Mouse (Mus musculus) forebrain, embryonic 10.5 days (tissue): ENCODE measurements at regions not wholly inside any gene's neighbourhood (a gene's known extent, or its start where the extent isn't known, plus 50 kb on each side); places are given as distances from the start of the nearest gene placed in this dataset.

Source experiments
- DNase-seq: peaks from one replicate; pipeline ENCODE4 v3.0.0-alpha.2; 2017; ENCODE audit warnings: low spot score; ENCODE audit errors: extremely low spot score
- H3K27ac ChIP-seq: fragments of 300-500 bp; sonication (generic); 2 replicates; pipeline ENCODE4 v1.5.1; 2016; ENCODE audit warnings: mild to moderate bottlenecking
- H3K27me3 ChIP-seq: fragments of 300-500 bp; sonication (generic); 2 replicates; pipeline ENCODE4 v1.6.1; 2016; ENCODE audit warnings: mild to moderate bottlenecking; ENCODE audit not compliant: poor library complexity, severe bottlenecking
- H3K36me3 ChIP-seq: fragments of 300-500 bp; sonication (generic); replicated peaks from 2 replicates; pipeline ENCODE4 v1.6.1; 2016; ENCODE audit warnings: mild to moderate bottlenecking, moderate library complexity
- H3K4me1 ChIP-seq: fragments of 300-500 bp; sonication (generic); 2 replicates; pipeline ENCODE4 v1.6.1; 2016
- H3K4me3 ChIP-seq: fragments of 300-500 bp; sonication (generic); 2 replicates; pipeline ENCODE4 v1.5.1; 2016; ENCODE audit warnings: mild to moderate bottlenecking, moderate library complexity
- H3K9me3 ChIP-seq: fragments of 300-500 bp; sonication (generic); 2 replicates; pipeline ENCODE4 v1.6.1; 2016; ENCODE audit warnings: mild to moderate bottlenecking, moderate library complexity
- WGBS: fragments of 180-500 bp; shearing (Covaris S2); methylation state at CpG from one replicate; pipeline ENCODE4 v1.1.7; 2016; 5-methylcytosine and 5-hydroxymethylcytosine counted together

- Histone ChIP-seq H3K36me3 (no peaks in the 10 kb centered on the region), H3K27ac (no peak overlapping the region), H3K27me3 (no peaks in the 10 kb centered on the region), H3K4me1 (no peaks in the 10 kb centered on the region), H3K4me3 (no peak overlapping the region), H3K9me3 (peaks cover 4% of the 10 kb centered on the region; the same call in 1 of the 2 replicates)
- 80% methylated on average over 2 of the region's 2 CpGs for WGBS
- DNase-seq, result no peak
These were observed 53.3 kb upstream of the Tram2 start for GRCm38 (mm10) chr1:21132340-21132739.

GRCm38 (mm10) chr1:21146961-21147360, 67.9 kb upstream of the Tram2 start:
- Histone ChIP-seq H3K36me3 (no peaks in the 10 kb centered on the region), H3K4me1 (no peaks in the 10 kb centered on the region), H3K27ac (no peak overlapping the region), H3K4me3 (no peak overlapping the region), H3K9me3 (no peaks in the 10 kb centered on the region), H3K27me3 (no peaks in the 10 kb centered on the region)
- WGBS, result 86% methylated on average over 4 of the region's 4 CpGs
- no peak for DNase-seq

GRCm38 (mm10) chr1:21161742-21162141, 56.6 kb upstream of the Tmem14a start:
- Histone ChIP-seq H3K4me3 (no peak overlapping the region), H3K27ac (no peak overlapping the region), H3K9me3 (no peaks in the 10 kb centered on the region), H3K4me1 (peaks cover 8% of the 10 kb centered on the region), H3K27me3 (no peaks in the 10 kb centered on the region), H3K36me3 (no peaks in the 10 kb centered on the region)
- peak; percentile 75 for DNase-seq
- WGBS, result 22% methylated on average over 5 of the region's 5 CpGs

- Histone ChIP-seq H3K4me3 (peak overlapping the region; percentile 55), H3K27ac (peak overlapping the region; percentile 79), H3K4me1 (peaks cover 12% of the 10 kb centered on the region), H3K36me3 (no peaks in the 10 kb centered on the region), H3K27me3 (no peaks in the 10 kb centered on the region), H3K9me3 (no peaks in the 10 kb centered on the region)
- peak; percentile 84 for DNase-seq
- WGBS, result under 1% methylated on average over 15 of the region's 15 CpGs
These were observed 52.1 kb upstream of the Tmem14a start for GRCm38 (mm10) chr1:21166287-21166733.

DNA sequence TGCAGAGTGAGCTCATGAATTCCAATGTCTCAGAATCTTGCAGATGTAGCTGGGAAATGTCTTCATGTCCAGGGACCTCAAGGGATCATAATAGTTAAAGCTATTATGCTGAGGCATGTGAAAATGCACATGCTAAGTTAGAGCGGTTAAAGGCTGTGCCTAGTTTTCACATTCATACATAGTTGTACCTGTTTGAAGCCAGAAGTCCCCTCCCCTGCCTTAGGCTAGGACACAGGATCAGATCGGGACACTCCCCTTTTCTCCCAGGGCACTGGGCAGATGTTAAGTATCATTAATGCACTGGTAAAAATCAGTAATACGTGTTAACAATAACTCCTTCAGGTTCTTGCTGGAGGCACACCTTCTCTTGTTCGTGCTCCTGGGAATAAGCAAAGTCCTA, 51.6 kb upstream of the Tmem14a start:
- H3K36me3 ChIP-seq, result no peaks in the 10 kb centered on the region
- no peaks in the 10 kb centered on the region for H3K27me3 ChIP-seq
- 69% methylated on average over 4 of the region's 4 CpGs for WGBS
- peak overlapping the region; percentile 55 for H3K4me3 ChIP-seq
- DNase-seq, result no peak
- peaks cover 12% of the 10 kb centered on the region for H3K4me1 ChIP-seq
- H3K9me3 ChIP-seq, result no peaks in the 10 kb centered on the region
- H3K27ac ChIP-seq, result peak overlapping the region; percentile 79
